Mouse (Mus musculus) kidney, embryonic 14.5 days (tissue): ENCODE data around the gene Smad6. TPM values are rescaled to one million over a fixed set of nuclear protein-coding genes. Genes with fewer than 3 reads are reported as not detected.

ENCODE experiments used
- ATAC-seq: fragments of 200-750 bp; cut with Nextera tagmentation; 2 replicates; pipeline ENCODE4 v1.8.0; 2017; ENCODE audit warnings: moderate number of reproducible peaks, mild to moderate bottlenecking, moderate TSS enrichment, moderate library complexity; ENCODE audit not compliant: low FRiP score, low TSS enrichment
- H3K27ac ChIP-seq: fragments of 300-500 bp; sonication (generic); 2 replicates; pipeline ENCODE4 v1.5.1; 2014; ENCODE audit warnings: low read depth, mild to moderate bottlenecking, low read length, moderate library complexity, mixed read lengths
- H3K27me3 ChIP-seq: fragments of 300-500 bp; sonication (generic); 2 replicates; pipeline ENCODE4 v1.6.1; 2014; ENCODE audit warnings: mild to moderate bottlenecking, low read length; ENCODE audit not compliant: control insufficient read depth, insufficient read depth
- H3K36me3 ChIP-seq: fragments of 300-500 bp; sonication (generic); 2 replicates; pipeline ENCODE4 v1.6.1; 2014; ENCODE audit warnings: low read length, mixed read lengths; ENCODE audit not compliant: control insufficient read depth, insufficient read depth
- H3K4me1 ChIP-seq: fragments of 300-500 bp; sonication (generic); 2 replicates; pipeline ENCODE4 v1.6.1; 2014; ENCODE audit warnings: low read length, mixed read lengths; ENCODE audit not compliant: control insufficient read depth, insufficient read depth
- H3K4me2 ChIP-seq: fragments of 300-500 bp; sonication (generic); replicated peaks from 2 replicates; pipeline ENCODE4 v1.6.1; 2014; ENCODE audit warnings: low read depth, mild to moderate bottlenecking, low read length
- H3K4me3 ChIP-seq: fragments of 300-500 bp; sonication (generic); 2 replicates; pipeline ENCODE4 v1.5.1; 2014; ENCODE audit warnings: mild to moderate bottlenecking, low read length
- H3K9ac ChIP-seq: fragments of 300-500 bp; sonication (generic); 2 replicates; pipeline ENCODE4 v1.6.1; 2014; ENCODE audit warnings: low read depth, mild to moderate bottlenecking, low read length, moderate library complexity
- H3K9me3 ChIP-seq: fragments of 300-500 bp; sonication (generic); 2 replicates; pipeline ENCODE4 v1.6.1; 2016; ENCODE audit warnings: low read length; ENCODE audit not compliant: control insufficient read depth
- WGBS: fragments of 180-500 bp; shearing (Covaris S2); extraction: QIAGEN DNeasy Blood & Tissue Kit; methylation state at CpG from one replicate; pipeline ENCODE4 v1.1.7; 2014; 5-methylcytosine and 5-hydroxymethylcytosine counted together
- polyA plus RNA-seq: library from polyadenylated mRNA; unstranded; fragments of >200 nt; fragmentation: Nextera tagmentation; extraction: Ambion mirVana; gene quantifications from 2 replicates; pipeline ENCODE4 v1.2.1, GENCODE M21; 2014

Gene Smad6
- polyA plus RNA-seq, 1 experiment from 2014 or later = 14.3 TPM

DNA sequence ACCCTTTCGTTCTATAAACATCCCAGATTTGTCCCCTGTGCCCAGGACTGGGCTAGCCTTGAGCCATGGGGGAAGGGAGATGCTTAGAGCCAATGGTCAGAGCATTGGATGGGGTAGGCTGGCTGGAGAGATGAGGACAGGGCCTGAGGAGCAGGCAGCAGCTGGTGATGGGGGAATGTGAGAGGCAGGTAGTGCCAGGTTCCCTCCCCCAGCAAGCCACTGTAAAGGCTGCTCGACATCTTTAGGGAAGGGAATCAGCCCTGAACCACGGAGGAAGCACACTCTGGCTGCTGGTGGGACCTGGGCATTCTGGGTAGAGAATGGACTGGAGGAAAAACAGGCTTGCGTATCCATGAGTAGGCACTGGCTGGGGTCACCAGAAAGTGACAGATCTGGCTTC, 72.5 kb downstream of the Smad6 start:
- Histone ChIP-seq H3K9ac (no peak overlapping the region), H3K4me1 (peaks cover 12% of the 10 kb centered on the region; the same call in 1 of the 2 replicates), H3K4me3 (no peak overlapping the region), H3K27ac (no peak overlapping the region), H3K4me2 (no peak overlapping the region), H3K36me3 (peaks cover 21% of the 10 kb centered on the region), H3K9me3 (no peaks in the 10 kb centered on the region), H3K27me3 (no peaks in the 10 kb centered on the region)
- WGBS = 48% methylated on average over 4 of the region's 4 CpGs
- ATAC-seq = no peak

DNA sequence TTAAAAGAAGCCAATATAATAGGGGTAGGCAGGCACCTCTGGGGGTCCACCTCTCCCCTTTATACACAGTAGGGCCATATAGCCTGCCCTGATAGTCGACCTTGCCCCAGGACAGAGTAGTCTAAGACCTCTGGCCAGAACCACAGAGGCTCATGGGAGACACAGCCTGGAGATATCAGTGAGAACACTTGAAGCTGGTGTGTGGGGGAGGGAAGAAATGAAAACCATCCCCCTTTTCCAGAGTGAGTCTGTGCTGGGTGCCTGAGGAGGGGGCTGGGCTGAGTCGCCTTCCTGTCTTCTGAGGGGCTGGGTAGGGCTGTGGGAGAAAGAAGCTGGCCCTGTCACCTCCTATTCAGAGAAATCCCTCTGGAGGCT, 79.3 kb downstream of the Smad6 start:
- Histone ChIP-seq H3K4me3 (no peak overlapping the region), H3K9me3 (no peaks in the 10 kb centered on the region), H3K4me1 (peaks cover 9% of the 10 kb centered on the region; the same call in 1 of the 2 replicates), H3K36me3 (no peaks in the 10 kb centered on the region), H3K4me2 (no peak overlapping the region), H3K9ac (no peak overlapping the region), H3K27ac (no peak overlapping the region), H3K27me3 (no peaks in the 10 kb centered on the region)
- 0 out of 2 replicates have a peak, but pooled peaks have one; percentile 56 for ATAC-seq
- WGBS = 65% methylated on average over 2 of the region's 2 CpGs

DNA sequence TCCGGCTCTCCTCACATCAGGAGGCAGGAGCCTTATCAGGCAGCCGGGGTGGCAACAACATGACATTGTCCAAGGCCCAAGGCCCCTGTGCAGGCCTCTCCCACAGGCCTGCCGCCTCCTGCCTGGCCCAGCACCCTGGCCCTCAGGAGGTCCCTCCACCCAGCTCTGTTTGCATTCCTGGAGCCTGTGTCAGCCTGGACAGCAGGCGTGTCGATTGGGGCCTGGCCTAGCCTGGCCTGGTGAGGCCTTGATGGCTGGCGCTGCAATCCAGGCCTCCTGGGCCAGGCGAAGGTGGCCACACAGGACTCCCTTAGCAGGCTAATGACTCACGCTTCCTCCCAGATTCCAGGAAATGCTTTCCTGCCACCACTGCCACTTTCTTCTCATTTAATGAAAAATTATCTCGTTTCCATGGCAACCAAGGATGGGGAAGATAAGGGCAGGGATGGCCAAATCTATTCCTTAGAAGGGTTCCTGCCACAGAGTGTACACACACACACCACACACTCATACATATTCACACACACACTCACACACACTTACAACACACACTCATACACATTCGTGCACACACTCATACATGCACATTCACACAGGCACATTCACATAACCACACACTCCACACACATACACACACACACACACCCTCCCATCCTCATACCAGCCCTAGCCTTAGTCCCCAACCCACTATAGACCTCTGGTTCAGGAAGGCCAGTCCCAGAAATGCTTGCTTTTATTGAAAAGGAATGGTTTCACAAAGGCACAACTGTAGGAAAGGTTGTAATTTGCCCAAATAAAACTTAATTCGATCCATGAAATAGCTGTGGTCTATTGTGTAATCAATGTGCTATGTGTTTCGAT, 79.9 kb downstream of the Smad6 start:
- H3K4me2 ChIP-seq = no peak overlapping the region
- no peaks in the 10 kb centered on the region for H3K27me3 ChIP-seq
- peak overlapping the region; percentile 44; the same call in 1 of the 2 replicates for H3K9ac ChIP-seq
- peak; percentile 76; the same call in 1 of the 2 replicates for ATAC-seq
- H3K4me3 ChIP-seq = no peak overlapping the region
- H3K4me1 ChIP-seq = peaks cover 9% of the 10 kb centered on the region; the same call in 1 of the 2 replicates
- WGBS = 56% methylated on average over 12 of the region's 12 CpGs
- H3K36me3 ChIP-seq = no peaks in the 10 kb centered on the region
- H3K27ac ChIP-seq = peak overlapping the region; percentile 14; the same call in 1 of the 2 replicates
- no peaks in the 10 kb centered on the region for H3K9me3 ChIP-seq

DNA sequence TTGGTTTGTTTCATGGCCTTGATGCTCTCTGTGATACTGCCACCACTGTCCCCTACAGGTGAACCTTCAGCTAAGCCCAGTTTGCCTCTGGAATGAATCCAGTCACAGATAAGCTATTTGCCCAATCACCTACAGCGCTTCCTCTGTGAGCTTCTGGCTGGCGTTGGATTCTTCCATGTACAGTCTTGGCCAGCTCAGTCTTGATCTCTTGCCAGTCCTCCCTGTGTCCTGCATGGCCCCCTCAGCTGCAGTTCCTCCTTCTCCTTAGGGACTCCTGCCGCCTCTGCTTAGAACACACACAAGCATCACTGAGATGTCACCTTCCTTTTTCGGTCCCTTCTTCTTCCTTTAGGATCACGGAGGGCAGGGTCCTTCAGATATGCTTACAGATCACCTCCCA, 85.6 kb downstream of the Smad6 start:
- H3K9me3 ChIP-seq = no peaks in the 10 kb centered on the region
- no peak overlapping the region for H3K27ac ChIP-seq
- H3K4me2 ChIP-seq = no peak overlapping the region
- no peaks in the 10 kb centered on the region for H3K27me3 ChIP-seq
- no peak overlapping the region for H3K9ac ChIP-seq
- ATAC-seq = no peak
- H3K4me3 ChIP-seq = no peak overlapping the region
- no peaks in the 10 kb centered on the region; the same call in 1 of the 2 replicates for H3K4me1 ChIP-seq
- WGBS = 81% methylated on average over 5 of the region's 5 CpGs
- no peaks in the 10 kb centered on the region for H3K36me3 ChIP-seq

DNA sequence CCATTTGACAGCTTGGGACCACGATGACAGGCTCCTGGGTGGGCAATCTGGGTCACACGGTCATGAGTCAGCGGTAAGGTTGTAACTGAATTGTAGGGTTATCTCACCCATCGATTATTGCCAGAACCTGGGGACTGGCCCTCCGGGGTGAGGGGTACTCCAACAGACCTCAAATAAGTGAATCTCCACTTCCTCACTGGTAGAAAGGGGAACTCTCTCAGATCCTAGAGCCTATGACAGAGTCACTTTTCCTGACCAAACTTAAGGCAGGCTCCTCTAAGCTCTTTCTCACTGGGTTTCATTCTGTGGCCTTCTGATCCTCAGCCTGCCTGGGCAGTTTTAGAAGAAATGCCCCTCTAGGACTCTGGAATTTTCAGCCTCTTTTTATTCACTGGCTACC, 88.8 kb downstream of the Smad6 start:
- no peak overlapping the region for H3K4me3 ChIP-seq
- H3K36me3 ChIP-seq = no peaks in the 10 kb centered on the region
- no peak overlapping the region for H3K4me2 ChIP-seq
- no peak overlapping the region for H3K9ac ChIP-seq
- H3K27me3 ChIP-seq = no peaks in the 10 kb centered on the region
- peaks cover 8% of the 10 kb centered on the region for H3K4me1 ChIP-seq
- H3K27ac ChIP-seq = no peak overlapping the region
- ATAC-seq = no peak
- WGBS = 37% methylated on average over 5 of the region's 5 CpGs
- H3K9me3 ChIP-seq = no peaks in the 10 kb centered on the region

DNA sequence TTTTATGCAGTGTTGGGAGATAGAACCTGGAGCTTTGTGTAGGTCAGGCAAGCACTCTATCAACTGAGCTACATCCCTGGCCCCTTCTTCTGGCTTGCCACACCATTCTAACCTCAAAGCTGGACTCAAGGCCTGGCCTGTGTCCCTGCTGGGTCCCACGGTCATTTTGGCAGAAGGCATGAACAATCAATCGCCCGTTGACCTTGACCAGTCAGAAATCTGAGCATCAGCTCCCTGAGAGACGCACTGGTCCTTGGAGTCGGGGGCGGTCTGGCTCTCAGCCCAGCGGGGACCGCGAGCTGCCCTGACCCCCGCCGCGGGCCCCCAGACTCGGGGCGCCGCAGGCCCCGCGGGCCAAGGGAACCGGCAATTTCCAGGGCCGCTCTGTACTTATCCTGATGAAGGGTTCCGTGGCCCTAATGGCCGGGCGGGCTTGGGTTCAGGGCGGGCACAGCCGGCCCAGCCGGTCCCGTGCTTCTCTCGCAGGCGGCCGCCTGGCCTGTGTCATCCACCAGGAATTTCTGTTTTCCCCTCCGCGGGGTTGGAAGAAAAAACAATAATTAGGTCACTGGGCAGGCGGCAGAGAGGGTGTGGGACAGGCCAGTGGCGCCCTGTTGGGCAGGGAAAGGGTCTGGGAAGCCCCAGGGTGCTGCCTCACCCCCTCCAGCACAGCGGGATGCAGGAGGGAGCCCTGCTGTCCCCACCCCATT, 94.4 kb downstream of the Smad6 start:
- Histone ChIP-seq H3K9ac (peak overlapping the region; percentile 48; the same call in 1 of the 2 replicates), H3K27me3 (no peaks in the 10 kb centered on the region), H3K4me1 (peaks cover 45% of the 10 kb centered on the region), H3K36me3 (no peaks in the 10 kb centered on the region), H3K4me3 (peak overlapping the region; percentile 28), H3K27ac (peak overlapping the region; percentile 67), H3K9me3 (no peaks in the 10 kb centered on the region), H3K4me2 (peak overlapping the region; percentile 68)
- WGBS = 4% methylated on average over 34 of the region's 34 CpGs
- ATAC-seq = peak; percentile 48

DNA sequence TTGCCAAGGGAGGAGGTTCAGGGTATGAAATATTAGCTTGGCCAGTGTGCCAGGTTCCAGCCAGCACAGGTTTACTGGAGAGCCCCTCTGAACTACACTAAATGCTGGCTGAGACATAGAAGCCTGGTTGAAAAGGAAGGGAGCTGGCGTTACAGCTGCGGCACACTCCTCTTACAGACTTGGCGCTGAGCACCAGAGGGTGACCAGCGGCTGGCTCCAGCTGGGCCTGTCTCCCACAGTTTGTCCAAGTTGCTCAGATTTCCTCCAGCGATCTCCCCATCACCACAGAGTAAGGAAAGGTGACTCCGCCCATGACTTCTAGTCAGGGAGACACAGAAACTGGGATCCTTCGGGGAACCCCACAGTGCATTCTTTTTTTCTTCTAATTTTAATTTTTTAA, 95.5 kb downstream of the Smad6 start:
- Histone ChIP-seq H3K4me3 (no peak overlapping the region), H3K9me3 (no peaks in the 10 kb centered on the region), H3K9ac (0 out of 2 replicates have a peak overlapping the region, but pooled peaks have one; percentile 18), H3K36me3 (no peaks in the 10 kb centered on the region), H3K4me2 (no peak overlapping the region), H3K27me3 (no peaks in the 10 kb centered on the region), H3K4me1 (peaks cover 45% of the 10 kb centered on the region), H3K27ac (peak overlapping the region; percentile 65)
- 33% methylated on average over 7 of the region's 7 CpGs for WGBS
- ATAC-seq = peak; percentile 44; the same call in 1 of the 2 replicates

DNA sequence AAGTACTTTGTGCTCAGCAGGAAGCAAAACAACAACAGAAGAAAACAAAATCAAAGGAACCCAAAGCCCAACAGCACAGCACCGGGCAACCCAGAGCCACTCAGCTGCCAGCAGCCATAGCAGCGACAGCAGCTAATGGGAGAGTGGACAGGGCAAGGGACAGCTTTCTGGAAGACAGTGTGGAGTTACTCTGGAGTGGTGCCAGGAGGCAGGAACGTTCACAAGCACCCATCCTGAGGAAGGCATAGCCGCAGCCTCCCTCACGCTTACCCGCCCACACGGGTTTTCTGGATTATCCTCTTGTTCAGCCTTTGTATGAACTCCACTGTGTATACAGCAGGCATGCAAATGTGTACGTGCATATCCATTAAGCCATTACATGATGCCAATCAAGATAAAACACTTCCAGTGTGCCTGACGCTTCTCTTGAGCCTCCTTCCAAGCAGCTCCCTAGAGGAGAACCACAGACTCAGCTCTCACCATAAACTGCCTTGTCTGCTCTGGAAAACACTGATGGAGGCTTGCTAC, 98.6 kb downstream of the Smad6 start:
- Histone ChIP-seq H3K9ac (no peak overlapping the region), H3K36me3 (no peaks in the 10 kb centered on the region), H3K27me3 (no peaks in the 10 kb centered on the region), H3K4me3 (no peak overlapping the region), H3K4me2 (no peak overlapping the region), H3K27ac (no peak overlapping the region), H3K9me3 (no peaks in the 10 kb centered on the region), H3K4me1 (peaks cover 42% of the 10 kb centered on the region)
- 64% methylated on average over 9 of the region's 9 CpGs for WGBS
- ATAC-seq = no peak
